Mouse (Mus musculus): ENCODE measurements around the gene Antxrl. TPM values are rescaled to one million over a fixed set of nuclear protein-coding genes. Genes with fewer than 3 reads are reported as not detected.

Gene Antxrl
- polyA plus RNA-seq, 3 experiments from 2014 or later, result not detected

DNA sequence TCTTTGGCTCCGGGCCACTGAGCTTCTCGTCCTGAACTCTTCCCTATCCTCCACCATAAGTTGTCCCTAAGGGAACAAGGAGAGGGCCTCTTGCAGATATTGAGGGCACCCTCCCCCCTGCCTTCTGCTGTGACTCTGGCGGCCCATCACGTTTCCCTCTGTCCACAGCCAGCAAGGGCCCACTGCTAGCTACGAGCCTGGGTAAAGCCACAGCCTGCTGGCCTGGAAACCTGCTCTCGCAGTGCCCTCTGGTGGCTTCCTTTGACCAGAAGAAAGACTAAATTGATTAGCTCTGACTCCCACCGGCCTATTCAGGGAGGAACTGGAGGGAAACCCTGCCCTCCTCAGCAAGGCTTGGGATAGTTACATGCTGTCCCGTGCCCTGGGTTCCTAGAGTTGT, 52.4 kb downstream of the Antxrl start:
- ATAC-seq, result no peak

DNA sequence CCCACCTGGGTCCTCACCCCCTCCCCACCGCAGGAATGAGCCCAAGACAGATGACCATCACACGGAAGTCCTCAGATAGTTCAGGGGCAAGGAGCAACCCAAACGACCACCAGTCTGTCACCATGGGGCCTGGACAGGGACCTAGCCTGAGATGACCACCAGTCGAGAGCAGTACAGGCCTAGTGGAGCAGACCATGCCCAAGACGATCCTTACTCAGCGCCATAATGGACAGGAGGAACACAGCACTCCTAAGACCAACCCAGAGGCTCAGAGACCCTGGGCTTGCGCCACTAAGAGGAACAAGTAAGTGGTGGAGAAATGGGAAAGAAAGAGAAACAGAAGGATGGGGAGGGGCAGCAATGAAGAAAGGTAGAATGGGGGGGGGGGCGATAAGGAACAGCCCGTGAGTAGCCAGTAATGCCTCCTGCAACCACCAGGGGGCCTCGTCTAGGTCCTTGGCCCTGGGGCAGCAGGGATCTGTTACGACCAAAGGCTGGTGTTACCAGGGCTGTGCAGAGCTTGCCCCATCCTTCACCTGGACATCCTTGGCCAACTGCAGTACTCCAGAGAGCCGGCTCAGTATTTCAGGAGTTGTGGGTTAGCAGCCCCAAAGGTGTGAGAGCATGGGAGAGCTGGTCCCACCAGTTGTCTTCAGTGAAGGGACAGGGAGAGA, 54.0 kb downstream of the Antxrl start:
- ATAC-seq, result no peak

DNA sequence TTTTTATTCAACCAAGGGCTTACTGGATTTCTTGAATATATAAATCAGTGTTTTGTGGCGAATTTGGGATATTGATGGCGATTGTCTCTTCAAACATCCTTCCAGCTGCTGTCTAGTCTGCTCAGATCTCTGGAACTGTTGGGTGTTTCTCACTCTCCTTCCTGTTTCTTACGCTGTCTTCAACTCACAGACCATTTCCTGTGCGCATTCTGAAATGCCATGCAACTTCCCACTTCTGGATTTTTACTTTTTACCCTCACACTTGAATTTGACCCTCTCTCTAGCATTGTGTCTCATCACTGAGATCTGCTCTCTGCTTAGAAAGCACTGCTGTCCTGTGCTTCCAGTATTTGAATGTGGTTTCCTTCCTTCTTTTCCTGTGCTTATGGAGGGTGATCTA, 55.1 kb downstream of the Antxrl start:
- ATAC-seq, result no peak

DNA sequence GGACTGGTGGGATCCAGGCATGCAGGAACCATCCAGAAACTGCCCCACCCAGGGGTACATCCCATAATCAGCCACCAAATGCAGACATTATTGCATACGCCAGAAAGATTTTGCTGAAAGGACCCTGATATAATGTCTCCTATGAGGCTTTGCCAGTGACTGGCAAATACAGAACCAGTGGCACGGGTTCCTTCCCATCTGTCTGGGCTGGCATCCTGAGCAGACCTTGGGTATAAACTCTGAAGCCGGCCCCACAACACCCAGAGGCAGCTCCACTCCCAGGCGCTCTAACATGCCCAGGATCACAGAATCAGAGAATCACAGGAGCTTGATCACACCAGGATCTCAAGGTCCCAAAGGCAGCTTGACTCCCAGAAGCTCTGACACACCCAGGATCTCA, 61.8 kb downstream of the Antxrl start:
- no peak for ATAC-seq

DNA sequence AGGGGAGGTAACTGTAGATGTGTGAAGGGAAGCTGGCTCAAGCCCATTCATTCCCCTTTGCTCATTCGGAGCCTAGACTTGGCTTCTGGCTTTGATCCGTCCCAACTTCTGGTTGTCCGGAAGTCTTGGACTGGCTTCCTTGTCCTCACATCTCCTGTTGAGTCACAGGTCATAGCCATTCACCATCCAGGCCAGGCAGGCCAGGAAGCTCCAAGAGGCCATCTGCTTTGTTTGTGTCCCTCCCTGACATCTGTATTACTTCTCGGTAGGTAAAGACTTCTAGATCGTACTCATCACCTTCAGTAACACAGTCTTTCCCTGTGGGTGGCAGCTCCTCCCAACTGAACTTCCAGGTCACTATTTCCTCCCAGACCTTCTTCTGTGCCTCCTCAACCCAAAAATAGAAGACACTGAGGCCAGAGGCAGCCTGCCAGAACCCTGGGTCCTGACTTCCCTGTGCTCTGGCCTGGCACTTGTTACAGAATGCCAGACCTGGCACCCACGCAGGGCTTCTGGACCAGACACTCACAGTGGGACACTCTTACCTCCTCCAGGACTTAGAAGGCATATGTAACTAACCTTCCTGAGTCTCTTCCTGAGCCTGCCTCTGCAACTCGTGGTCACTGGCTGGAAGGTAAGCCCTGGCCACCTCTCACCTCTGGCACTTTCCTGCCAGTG, 66.7 kb downstream of the Antxrl start:
- ATAC-seq, result no peak

DNA sequence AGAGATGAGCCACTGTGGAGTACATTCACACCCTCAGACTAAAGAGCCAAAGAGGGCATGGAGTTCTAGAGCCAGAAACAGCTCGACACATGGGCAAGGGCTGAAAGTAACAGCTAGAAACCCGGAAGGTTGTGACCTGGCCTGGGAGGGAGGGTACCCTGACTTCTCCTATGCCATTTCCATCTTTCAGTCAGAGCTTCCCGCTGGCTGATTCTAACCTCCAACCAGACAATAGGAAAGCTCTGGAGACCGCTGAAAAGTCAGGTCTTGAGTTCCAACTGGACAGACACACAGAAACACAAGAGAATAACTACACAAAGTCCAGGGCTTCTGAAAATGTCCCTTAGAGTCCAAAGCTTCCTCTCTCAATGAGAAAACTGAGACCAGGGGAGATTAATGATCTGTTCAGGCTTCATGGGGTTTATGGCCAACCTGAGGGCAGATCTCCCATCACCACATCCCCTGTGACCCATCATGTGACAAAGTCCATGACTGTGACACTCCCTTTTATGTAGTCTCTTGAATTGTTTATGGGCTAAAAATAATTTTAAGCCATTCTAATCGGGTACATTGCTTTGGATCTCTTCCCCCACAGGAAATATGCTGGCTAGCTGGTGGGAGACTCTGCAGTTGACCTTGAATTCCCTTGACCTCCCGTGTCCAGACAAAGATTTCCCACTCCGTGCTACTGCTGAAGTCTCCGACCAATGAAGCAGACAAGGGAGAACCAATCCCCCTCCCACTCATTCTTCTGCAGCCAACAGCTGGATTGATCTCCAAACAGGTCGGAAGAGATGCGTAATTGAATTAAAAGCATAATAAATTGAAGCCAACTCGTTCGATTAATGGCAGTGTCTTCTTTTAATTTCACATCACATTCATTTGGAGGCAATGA, 67.8 kb downstream of the Antxrl start:
- no peak for ATAC-seq

DNA sequence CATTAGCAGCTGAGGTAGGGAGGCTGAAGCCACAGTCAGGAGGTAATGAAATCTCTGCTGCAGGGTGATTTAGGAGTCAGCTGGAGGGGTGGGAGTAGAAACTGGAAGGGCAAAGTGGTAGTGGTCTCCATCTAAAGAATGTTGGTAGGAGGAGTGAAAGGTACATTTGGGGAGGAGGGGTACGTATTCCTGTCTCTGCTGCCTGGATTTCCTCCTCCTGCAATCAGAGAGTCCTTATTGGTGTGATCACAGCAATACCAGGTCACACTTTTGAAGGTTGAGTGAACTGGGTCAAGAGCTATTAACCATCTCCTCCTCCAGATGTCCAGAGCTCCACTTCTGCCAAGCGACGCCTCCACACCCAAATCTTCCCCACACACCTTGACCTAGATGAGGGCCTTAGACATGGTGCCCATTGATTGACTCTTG, 68.4 kb downstream of the Antxrl start:
- no peak for ATAC-seq

DNA sequence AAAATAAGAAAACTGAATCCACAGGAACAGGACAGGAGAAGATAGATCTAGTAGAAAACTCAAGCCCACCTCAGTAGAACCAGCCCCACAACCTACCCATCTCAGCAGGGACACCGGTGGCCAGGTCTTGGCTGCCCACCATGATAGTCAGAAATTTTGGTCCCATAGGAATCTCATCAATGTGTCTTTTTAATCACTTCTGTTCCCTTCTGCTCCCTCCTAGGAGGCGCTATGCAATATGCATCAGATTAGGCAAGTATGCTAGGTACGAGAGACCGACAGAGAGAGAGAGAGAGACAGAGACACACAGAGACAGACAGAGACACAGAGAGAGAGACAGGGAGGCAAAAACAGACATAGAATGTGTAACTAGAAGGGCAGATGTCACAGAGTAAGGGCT, 69.2 kb downstream of the Antxrl start:
- no peak for ATAC-seq

Other genes starting within 250 kb of the Antxrl start
- not detected for gene Gdf10, start 129.1 kb upstream of the Antxrl start, polyA plus RNA-seq (2017; shearing (Covaris generic))
- not detected for gene Gdf2, start 111.7 kb upstream of the Antxrl start, polyA plus RNA-seq (2017; shearing (Covaris generic))
- not detected for gene Rbp3, start 98.7 kb upstream of the Antxrl start, polyA plus RNA-seq (2017; shearing (Covaris generic))
- not detected for gene Zfp488, start 73.9 kb upstream of the Antxrl start, polyA plus RNA-seq (2017; shearing (Covaris generic))
- gene Gm30083, start 37.5 kb upstream of the Antxrl start, polyA plus RNA-seq (2017; shearing (Covaris generic)), result not detected
- not detected for gene Gm5460, start 35.9 kb upstream of the Antxrl start, polyA plus RNA-seq (2017; shearing (Covaris generic))
- not detected for gene Anxa8, start 33.3 kb downstream of the Antxrl start, polyA plus RNA-seq (2017; shearing (Covaris generic))
- not detected for gene A630023A22Rik, start 50.0 kb downstream of the Antxrl start, polyA plus RNA-seq (2017; shearing (Covaris generic))
- not detected for gene Npy4r, start 99.8 kb downstream of the Antxrl start, polyA plus RNA-seq (2017; shearing (Covaris generic))
- gene Gprin2, start 148.9 kb downstream of the Antxrl start, polyA plus RNA-seq (2017; shearing (Covaris generic)), result under 1 TPM in 1 of 3 experiments, not detected in 2; 0.12 TPM
- under 1 TPM in 1 of 3 experiments, not detected in 2; 0.31 TPM for gene Syt15, start 166.9 kb downstream of the Antxrl start, polyA plus RNA-seq (2017; shearing (Covaris generic))